Mouse (Mus musculus) spleen, postnatal 14 days (tissue): ENCODE data around the gene Snx9.

Source experiments
- DNase-seq, 2 experiments: peaks; one replicate each; pipeline ENCODE4 v3.0.0; 2021 to 2022; ENCODE audit warnings: low spot score in 2 of 2

The Snx9 gene

GRCm38 (mm10) chr17:5878878-5879277 is 37.7 kb downstream of the Snx9 start:
- DNase-seq, result no peak

- peak in 1 of 2 experiments; percentile 29 for DNase-seq
Observed at GRCm38 (mm10) chr17:5885474-5885873, 44.3 kb downstream of the Snx9 start.

DNA sequence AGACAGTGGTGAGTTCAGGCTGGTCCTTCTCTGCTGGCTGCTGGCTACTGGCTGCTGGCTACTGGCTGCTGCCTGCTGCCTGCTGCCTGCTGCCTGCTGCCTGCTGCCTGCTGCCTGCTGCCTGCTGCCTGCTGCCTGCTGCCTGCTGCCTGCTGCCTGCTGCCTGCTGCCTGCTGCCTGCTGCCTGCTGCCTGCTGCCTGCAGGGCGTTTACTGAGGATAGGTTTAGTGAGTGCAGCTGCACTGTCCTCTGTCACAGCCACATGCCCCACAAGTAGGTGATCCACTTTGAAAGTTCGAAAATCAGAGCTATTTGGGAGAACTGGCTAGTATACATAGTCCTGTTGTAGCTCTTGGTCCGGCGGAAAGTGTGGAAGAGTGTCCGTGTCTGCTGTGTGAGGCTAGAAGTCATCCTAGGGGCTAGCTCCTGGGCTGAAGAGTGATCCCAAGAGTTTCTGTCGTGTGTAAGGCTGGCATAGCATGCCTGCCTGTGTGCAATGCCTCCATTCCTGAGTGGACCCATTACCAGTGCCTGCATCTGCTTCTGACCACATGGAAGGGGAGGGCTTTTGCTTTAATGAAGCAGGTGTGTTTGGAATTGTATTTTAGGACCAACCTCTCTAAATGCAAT is 45.2 kb downstream of the Snx9 start:
- no peak for DNase-seq

- DNase-seq, result no peak
Observed at GRCm38 (mm10) chr17:5886943-5887800, 46.0 kb downstream of the Snx9 start.

GRCm38 (mm10) chr17:5890429-5890828 is 49.3 kb downstream of the Snx9 start:
- peak; percentile 69 to 84 for DNase-seq

GRCm38 (mm10) chr17:5891933-5892683 is 51.0 kb downstream of the Snx9 start:
- DNase-seq, result no peak

DNA sequence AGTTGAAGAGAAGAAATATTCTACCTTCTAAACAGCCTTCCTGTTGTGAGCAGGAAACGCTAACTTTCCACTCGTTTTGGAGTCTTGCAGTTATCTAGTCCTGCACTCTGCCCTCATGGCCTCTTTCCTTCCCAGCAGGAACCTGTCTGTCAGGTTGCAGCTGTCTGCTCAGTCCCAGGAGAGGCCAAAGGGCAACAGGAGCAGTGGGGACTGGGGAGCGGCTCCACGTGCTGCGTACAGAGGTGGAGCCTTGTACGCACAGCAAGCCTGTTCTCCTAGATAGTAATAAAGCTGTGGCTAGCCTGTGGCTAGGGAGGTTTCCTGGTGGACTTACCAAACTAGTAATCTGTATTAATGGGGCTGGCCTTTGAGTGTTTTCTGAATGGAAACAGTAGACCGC is 52.0 kb downstream of the Snx9 start:
- DNase-seq, result no peak

DNA sequence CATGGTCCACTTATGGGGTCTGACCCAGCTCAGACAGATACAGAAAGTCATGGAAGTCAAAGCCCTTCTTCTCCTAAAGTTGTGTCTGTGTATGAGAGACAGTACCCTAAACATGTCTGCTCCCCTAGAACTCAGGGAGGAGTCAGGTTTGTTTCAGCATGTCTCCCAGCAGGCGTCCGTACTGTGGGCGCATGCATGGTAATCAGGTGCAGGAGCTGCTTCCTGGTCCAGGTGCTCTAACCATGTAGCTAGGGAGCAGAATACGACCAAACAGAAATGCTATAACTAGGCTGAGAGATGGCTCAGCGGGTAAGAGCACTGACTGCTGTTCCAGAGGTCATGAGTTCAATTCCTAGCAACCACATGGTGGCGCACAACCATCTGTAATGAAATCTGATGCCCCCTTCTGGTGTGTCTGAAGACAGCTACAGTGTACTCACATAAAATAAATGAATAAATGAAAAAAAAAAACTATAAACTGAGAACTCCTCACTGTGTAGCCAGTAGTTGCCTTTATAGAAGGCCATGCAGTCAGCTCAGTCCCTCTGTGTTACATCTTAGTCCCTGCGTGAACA is 52.5 kb downstream of the Snx9 start:
- DNase-seq, result no peak

GRCm38 (mm10) chr17:5896066-5896465 is 54.9 kb downstream of the Snx9 start:
- no peak for DNase-seq

- DNase-seq, result no peak
Observed at GRCm38 (mm10) chr17:5896607-5897006, 55.5 kb downstream of the Snx9 start.

DNA sequence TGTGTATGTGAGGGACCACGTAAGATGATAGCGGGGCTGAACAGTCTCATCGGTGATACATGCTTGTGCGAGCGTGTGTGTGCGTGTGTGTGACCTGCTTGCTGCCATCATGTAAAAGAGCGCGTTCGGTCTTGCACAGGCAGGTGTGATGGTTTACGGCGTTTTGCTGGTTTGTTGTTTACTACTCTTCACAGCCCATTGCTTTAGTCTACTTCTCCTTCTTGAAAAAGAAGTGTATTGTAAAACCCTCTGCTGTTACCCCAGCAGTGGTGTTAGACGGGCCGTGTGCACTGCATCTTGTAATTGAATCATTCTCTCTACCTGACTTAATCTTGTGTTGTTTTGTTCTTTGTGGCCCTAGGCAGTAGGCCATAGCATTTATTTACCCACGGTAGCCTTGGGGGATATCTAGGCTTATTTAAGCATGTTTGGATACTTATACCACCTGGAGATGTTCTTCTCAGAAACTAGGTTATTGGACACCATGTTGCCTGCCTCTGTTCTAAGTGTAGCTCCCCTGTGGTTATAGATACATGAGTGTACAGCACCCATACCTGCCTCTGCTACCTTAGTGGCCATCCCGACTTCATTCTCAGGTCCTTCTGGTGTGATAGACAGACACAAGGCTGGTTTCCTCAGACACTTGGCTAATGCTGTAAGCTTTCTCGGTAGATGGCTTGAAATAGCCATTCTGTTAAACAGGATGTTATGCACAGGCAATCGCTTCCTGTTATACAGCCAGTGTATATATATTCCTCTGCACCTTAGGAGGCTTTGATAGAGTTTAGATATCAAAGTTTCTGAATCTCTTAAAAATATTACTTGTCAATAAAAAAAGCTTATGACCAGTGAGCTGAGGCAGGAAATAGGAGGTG is 56.4 kb downstream of the Snx9 start:
- peak in 1 of 2 experiments; percentile 27 for DNase-seq

DNA sequence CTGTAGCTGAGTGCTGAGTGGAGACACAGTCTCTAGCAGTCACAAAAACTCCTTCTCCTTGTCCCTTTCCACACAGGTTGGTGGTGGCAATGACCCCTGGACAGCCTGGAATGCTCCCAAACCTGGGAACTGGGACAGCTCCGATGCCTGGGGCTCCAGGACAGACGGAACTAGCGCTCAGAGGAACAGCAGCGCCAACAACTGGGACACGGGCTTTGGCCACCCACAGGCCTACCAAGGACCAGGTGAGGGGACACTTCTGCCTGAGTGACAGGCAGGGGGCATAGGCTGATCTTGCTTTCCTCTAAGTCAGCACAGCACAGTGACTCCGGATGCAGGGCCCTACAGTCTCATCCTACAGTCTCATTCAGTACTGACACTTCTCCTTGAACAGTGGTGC is 58.1 kb downstream of the Snx9 start:
- no peak for DNase-seq

- no peak for DNase-seq
Observed at GRCm38 (mm10) chr17:5901381-5901780, 60.3 kb downstream of the Snx9 start.

DNA sequence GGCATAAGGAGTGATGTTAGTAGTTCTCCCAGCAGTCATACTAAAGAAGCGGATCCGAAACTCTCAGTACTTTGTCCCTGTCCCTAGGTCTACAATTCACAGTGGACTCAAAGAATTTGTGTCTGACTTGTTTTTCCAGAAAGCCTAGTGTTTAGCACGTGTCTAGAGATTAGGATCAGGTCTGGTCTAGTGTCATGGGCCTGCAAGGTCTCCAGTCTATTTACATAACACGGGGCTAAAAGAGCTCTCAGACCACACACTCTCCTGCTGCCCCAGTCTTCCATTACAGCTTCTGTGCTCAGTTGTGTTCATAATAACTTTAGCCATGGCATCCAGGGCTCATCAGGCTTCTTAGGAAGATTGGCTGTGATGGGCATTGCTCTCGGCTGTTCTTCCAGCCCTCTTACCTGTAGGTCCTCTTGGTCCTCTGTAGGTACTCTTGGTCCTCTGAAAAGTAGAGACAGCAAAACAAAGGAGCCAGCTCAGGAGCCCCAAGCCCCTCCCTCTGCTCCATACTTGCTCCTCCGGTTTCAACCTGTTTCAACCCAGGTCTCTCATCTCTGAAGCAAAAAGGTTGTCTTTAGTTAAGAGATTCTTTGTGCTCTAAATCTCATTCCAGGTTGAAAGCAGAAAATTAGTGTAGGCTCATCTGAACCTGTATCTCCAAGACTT is 62.6 kb downstream of the Snx9 start:
- DNase-seq, result no peak

DNA sequence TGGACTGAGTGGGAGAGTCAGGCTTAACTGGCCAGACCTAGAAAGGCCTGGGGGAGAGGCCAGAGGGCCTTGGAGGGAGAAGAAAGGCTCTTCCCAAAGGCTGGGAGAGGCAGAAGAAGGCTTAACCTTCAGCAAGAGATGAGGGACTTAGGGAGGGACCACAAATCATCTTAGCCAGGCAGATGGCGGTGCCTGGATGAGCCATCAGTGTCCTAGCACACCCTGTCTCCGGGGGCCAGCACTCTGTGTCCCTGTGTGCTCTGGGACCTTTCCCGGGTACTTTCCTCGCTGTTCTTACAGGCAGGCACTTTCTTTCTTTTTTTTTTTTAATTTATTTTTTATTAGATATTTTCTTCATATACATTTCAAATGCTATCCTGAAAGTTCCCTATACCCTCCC is 68.6 kb downstream of the Snx9 start:
- DNase-seq, result no peak

DNA sequence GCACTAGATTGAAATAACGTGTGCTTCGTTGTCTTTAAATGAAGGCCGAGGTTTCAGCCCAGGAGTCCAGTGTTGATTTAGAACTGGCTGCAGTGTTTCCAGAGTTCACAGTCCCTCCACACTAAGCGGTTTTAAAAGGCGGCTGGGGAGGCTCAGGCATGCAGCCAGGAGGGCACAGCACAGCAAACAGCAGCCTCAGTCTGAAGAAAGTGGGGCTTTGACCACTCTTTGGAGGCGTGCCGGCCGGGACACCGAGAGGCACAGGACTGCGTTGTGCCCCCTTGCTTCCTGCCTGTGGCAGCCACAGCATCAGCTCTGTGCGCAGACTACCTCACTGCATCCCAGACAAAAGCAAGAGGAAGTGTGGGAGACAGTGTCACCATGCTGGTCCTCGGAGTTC is 70.5 kb downstream of the Snx9 start:
- no peak for DNase-seq

DNA sequence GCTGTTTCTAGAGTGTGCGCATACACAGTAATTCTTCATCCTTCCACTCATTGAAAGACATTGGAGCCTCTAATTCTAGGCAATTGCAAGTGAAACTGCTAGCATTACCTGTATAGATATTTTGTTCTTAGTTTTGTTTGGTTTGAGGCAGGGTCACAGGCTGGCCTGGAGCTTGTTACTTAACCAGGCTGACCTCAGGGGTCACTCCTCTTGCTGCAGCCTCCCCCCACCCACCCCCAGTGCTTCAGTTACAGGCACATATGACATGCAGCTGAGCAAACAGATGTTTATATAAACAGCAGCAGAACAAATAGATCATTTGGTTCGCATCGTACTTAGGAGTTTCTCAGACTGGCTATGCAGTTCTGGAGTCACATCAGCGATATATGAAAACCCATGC is 71.7 kb downstream of the Snx9 start:
- DNase-seq, result no peak

DNA sequence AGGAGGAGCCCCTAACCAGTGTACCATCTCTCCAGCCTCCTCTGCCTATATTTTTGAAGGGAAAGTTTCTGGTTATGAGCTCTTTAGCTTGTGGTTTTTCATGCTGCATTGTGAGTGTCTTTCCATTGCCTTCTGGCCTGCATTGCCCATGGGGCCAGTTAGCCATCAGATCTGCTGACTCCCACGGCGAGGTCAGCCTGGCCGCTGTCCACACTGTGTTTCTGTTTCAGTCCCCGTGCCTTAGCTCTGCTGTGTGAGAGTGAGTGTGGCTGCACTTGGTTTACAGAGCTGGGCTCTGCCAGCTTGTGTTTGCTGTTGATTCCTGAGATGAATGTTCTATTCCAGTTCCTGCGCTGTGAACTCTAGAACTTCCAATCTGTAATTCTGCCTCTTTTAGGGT is 73.1 kb downstream of the Snx9 start:
- no peak for DNase-seq

DNA sequence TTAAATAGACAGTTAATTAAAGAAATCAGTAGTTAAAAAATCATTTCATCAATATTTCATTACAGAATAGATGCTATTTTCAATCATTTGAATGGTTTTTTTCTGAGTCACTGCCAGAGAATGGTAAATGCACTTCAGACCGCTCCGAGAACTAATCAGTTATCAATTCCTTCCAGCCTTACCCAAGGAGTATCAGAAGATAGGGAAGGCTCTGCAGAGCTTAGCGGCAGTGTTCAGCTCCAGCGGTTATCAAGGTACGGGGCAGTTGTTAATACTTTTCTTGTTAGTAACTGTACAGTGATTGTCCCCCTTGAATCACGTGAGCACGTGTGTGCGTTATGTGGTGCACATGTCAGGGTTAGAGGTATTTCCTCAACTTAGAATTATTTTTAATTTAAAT is 80.8 kb downstream of the Snx9 start:
- no peak for DNase-seq

DNA sequence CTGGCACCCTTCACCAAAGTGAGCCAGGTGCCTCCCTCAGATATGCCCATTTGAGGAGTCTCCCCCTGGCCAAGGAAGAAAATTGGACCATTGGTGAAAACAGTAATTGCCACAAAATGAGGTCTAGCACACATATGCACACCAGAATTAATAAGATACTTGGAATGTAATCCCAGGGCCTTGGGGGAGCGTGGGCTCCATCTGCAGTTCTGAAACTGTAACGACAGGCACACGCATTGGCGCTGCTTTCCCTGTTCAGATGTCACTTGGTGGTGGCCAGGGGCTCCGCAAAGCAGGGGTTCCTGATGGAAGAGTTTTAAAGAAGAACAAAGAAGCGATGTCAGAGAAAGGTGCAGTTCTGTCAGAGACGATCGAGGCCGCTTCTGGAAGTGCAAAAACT is 82.2 kb downstream of the Snx9 start:
- DNase-seq, result no peak

DNA sequence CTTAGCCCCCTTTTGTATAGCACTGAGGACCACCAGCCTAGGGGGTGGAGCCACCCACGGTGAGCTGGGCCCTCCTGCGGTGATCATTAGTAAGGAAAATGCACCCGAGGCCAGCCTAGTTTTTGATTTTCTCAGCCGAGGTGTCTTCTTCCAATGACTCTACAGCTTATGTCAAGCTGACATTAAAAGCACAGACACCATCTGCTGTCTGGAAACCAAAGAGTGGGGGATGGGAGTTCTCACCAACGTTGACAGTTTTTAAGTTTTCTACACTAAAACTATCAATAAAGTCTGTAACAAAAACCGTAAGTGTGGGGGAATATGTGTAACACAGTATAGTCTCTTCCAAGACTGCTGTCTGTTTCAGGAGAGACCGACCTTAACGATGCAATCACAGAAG is 83.1 kb downstream of the Snx9 start:
- DNase-seq, result no peak
